Mouse (Mus musculus) heart, adult 8-10 months (tissue): ENCODE results near the gene Usp10. TPM values are rescaled to one million over a fixed set of nuclear protein-coding genes. Genes with fewer than 3 reads are reported as not detected.

Source experiments
- DNase-seq: peaks from one replicate; pipeline ENCODE4 v3.0.0; 2022; ENCODE audit warnings: low spot score
- total RNA-seq, 4 experiments: library from RNA; stranded (reverse); gene quantifications; 2 replicates each; pipeline ENCODE4 v1.2.4; 2022

Gene Usp10
- total RNA-seq, 4 experiments from 2014 or later = 50.7 to 55.9 (median 53.9) TPM

DNA sequence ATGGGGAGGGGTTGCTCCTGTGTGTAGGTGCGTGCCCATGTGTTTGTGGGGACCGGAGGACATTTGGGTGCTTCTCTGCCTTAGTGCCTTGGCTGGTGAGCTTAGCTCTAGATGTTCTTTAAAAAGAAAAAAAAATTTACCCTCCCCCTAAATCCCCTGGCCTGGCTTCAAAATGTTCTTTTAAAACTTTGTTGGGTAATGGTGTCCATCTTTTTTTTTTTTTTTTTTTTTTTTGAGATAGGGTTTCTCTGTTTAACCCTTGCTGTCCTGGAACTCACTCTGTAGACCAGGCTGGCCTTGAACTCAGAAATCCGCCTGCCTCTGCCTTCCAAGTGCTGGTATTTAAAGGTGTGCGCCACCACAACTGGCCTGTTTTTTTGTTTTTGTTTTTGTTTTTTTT, 5.1 kb downstream of the Usp10 start:
- DNase-seq = no peak

- no peak for DNase-seq
Measured at GRCm38 (mm10) chr8:119916237-119916892, 6.2 kb downstream of the Usp10 start.

DNA sequence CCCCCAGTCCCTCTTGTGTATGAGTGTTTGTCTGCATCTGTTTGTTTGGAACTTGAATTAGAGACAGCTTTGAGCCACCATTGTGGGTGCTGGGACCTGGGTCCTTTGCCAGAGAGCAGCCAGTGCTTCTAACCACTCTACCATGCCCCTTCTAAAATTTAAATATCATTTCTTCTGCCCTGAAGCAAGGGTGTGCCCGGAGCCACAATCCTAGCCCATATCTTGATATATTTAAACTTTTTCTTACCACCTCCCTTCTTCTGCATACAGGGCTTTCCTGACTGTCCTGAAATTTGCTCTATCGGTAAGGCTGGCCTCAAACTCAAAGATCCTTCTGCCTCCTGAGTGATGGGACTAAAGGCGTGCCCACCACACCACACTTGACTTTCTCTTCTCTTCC, 7.3 kb downstream of the Usp10 start:
- no peak for DNase-seq

DNA sequence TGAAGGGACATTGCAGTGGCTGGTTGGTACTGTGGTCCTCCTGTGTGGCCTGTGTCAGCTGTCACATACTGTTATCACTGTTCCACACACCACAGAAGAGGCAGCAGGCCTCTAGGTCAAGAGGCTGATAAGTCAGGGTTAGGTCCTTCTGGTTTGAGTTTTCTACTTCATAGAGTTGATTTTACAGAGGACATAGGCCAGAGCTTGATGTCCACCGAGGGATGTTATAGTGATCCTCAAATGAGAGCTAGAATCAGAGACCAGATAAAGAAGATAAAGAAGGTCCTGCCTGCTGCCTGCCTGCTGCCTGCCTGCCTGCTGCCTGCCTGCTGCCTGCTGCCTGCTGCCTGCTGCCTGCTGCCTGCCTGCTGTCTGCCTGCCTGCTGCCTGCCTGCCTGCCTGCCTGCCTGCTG, 8.0 kb downstream of the Usp10 start:
- no peak for DNase-seq

DNA sequence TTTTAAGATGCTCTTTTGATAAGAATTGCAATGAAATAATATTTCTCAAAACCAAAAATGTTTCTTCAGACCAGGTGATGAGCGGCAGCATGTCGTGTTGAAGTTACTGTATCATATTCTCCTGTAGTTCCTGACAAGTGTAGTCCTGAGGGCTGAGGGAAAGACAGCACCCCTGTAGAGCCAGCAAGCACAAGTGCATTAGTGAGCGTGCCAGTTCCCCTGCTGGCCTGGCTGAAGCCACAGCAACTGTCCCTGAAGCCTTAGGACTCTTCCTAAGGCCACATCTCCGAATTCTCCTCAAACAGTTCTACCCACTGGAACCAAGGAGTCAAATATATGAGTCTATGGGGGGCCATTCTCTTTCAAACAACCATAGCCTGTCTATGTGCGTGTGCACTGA, 13.1 kb downstream of the Usp10 start:
- DNase-seq = no peak

- no peak for DNase-seq
Measured at GRCm38 (mm10) chr8:119925428-119925827, 15.3 kb downstream of the Usp10 start.

DNA sequence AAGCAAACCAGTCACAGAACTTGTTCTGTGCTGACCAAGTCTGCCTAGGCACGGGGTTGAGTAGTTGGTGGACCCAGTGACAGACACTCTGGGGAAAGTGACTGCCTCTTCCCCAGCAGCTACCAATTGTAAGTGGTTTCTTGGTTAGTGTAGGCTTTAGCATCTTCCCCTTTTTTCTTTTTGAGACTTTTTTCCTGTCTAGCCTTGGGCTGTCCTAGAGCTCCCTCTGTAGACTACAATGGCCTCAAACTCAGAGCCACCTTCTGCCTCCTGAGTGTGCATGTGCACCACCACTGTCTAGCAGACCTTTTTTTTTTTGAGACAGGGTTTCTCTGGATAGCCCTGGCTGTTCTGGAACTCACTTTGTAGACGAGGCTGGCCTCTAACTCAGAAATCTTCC, 16.3 kb downstream of the Usp10 start:
- no peak for DNase-seq

DNA sequence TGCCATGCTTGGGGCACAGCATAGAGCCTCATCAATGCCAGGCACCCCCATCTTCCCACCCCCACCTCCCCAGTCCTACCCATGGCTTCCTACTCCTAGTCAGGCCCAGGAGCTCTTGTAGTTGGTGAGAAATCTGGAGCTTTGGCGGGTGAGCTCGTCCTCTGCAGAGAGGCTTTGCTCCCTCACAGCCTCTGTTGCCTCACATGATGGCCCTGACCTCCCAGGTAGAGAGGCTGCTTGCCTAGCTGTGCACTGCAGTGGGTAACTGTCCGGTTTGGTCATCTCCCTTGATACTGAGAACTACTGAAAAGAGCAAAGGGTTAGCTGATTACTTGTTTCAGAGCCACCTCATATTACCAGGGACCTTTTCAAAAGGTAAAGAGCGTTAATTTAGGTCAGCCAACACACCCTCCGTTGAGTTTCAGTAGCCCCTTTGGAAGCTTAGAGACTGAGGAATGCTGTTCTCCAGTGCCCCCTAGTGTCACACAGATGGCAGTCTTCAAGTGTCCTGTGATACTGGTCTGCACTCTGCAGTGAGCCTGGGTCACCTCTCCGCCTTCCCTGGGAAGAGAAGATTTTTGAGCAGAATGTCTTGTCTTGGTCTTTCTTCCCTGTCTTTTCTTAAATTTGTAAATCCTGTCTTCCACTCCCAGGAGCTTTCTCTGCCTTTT, 17.4 kb downstream of the Usp10 start:
- peak; percentile 46 for DNase-seq

GRCm38 (mm10) chr8:119931317-119931716, 21.2 kb downstream of the Usp10 start:
- DNase-seq = peak; percentile 14

DNA sequence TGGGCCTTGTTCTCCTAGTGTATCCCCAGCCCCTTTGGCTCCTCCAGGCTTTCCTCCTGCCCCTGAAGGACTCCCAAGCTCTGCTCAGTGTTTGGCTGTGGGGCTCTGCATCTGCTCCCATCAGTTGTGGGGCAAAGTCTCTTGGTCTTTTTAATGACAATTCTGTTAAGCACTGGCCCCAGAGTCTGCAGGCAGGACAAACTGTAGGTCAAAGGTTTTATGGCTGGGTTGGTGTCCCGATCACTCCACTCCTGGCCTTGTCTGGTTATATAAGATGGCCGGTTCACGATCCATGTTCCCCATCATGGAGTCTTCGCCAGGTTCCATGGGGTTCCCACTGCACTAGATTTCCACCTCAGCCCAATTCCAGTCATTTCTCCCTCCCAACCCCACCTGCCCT, 23.5 kb downstream of the Usp10 start:
- DNase-seq = no peak

DNA sequence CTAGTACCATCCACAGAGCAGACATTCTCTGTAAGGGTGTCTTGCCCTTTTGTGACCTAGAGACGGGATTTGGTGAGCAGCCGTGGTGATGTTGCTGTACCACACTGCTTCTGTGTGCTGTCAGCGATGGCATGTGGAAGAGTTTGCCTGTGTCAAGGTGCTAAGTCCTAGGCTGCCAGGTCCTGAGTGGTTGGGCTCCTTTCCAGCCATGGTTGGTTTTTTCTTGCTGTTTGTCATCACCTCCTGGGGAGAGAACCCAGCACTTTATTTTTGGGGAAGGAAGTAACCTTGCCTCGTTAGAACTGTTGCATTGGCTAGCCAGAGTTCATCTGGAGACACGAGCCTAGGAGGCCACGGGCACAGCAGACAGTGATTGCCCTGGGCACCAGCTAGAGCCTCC, 25.4 kb downstream of the Usp10 start:
- peak; percentile 20 for DNase-seq

- no peak for DNase-seq
Measured at GRCm38 (mm10) chr8:119938481-119938880, 28.3 kb downstream of the Usp10 start.

DNA sequence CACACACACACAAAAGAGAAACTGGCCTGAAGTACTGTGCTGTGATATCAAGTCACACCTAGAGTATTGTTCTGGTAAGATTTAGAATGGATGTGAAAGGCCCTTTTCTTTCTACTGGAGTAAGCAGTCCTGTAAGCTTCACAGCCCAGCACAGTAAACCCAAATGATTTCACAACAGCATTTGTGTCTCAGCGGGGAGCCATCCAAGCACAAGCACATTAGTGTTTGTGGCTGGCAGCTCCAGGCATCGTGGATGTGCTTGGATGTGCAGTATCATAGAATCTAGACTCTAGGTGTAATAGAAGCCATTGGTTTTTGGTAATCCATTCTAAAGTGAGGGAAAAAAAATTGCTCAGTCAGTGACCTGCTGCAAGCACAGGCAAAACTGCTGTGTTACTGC, 29.2 kb downstream of the Usp10 start:
- DNase-seq = no peak

GRCm38 (mm10) chr8:119941471-119941870, 31.3 kb downstream of the Usp10 start:
- no peak for DNase-seq

DNA sequence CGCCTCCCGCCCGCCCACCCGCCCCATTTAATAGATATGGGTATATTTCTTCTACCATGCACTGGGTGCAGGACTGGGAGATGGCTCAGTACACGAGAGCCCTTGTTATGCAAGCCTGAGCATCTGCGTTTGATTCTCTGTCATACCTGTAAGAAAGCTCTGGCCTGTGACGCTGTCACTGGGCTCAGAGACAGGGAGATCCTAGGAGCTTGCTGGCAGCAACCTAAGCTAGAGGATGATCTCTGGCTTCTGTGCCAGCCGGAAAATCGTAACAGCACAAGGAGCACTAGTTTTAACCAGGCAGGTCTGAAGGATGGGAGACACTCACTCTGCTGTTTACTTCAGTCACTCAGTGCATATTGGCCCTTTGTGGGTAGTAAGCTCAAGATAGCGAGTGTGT, 33.5 kb downstream of the Usp10 start:
- no peak for DNase-seq

DNA sequence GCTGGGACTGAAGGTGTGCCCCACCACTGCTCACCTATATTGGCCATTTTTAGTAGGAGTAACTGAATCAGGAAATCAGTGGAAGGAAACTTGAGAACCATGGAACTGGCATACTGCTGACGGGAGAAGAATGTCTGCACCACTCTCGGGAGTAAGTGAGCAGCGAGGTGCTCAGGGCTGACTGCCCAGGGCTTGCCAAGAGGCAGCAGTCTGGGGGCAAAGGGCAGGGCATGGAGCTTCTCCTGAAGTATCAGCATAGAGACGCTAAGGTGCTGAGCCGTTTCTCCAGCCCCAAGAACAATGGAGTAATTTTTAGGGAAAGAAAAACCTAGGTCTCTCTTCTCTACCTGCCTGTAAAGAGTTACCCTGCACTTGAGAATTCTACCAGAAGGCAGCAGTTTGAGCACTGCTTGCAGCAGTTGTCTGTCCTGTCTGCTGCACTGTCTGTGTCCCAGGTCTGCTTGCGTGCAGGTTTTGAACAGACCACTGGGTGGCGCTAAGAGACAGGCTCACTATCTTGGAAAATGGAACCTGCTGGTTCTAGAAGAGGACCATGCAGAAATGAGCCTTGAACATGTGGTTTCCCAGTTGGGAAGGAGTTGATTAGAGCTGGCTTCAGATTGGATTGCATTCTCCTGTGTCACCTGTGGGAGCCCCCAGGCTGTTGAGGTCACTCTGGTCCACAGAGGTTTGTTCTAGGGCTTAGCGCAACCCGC, 34.1 kb downstream of the Usp10 start:
- peak; percentile 73 for DNase-seq

DNA sequence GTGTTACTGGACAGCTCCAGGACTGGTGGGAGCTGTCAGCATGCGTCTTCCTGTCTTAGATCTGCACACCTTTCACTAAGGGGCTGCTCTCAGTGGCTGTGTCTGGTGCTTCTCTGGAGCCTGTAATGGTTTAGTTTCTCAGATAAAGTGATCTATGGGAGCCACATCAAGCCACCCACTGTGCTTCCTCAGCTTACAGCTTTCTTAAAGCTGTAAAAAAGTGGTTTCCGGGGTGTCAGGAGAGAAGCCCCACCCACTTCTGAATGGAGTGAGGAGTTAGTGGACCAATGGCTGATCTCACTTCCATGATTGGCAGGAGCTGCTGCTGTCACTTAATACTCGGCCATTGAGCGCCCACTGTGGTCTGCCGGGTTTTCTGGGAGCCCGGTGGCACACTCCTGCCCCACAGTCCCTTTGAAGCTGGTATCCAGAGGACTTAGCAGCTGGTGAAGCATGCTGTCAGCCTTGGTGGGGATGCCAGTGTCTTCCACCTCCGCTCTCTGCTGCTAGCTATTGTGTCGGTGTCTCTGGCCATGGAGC, 36.2 kb downstream of the Usp10 start:
- no peak for DNase-seq

- DNase-seq = no peak
Measured at GRCm38 (mm10) chr8:119947653-119948052, 37.5 kb downstream of the Usp10 start.

GRCm38 (mm10) chr8:119948340-119948739, 38.2 kb downstream of the Usp10 start:
- no peak for DNase-seq

- no peak for DNase-seq
Measured at GRCm38 (mm10) chr8:119952282-119952681, 42.1 kb downstream of the Usp10 start.

DNA sequence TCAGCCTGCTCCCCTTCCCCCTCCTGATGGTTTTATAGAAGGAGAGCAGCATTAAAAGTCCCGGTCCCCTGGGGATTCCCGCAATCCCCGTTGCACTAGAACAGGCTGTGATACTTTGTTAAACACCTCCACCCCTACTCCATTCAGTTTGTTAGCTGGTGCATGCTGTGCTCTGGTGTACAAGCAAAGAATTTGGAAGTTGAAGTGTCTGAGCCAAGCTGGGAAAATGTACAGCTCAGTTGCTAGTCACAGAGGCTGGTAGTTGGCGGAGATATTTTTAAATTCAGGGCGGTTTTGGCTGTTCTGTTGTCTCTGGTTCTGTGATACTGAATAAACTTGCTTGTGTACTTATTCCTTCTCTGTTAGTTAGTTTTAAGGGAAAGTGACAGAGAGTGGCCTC, 42.6 kb downstream of the Usp10 start:
- no peak for DNase-seq

DNA sequence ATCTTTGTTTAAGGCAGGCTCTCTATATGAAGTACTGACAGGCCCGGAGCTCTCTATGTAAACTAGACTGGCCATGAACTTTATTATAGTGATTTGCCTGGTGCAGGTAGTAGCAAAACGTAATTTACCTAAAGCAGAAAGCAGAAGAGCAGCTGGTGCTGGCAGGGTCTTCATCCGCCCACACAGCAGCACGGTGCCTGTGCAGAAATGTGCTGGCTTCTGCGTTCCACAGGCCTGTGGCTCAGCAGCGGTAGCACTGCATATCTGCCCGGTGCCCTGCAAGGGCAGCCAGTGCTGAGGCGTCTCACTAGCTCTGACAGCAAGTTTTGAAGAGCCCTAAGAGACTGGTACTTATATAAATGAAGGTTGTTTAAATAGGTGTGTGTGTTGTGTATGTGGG, 45.2 kb downstream of the Usp10 start:
- DNase-seq = no peak

- no peak for DNase-seq
Measured at GRCm38 (mm10) chr8:119958076-119958475, 47.9 kb downstream of the Usp10 start.
